ENCODE assay signal across 10 mouse cellular contexts in genomic region chr15:101092121-101092828, GRCm38 (mm10). TPM values are rescaled to one million over a fixed set of nuclear protein-coding genes. Genes with fewer than 3 reads are reported as not detected.
DNase-seq lines count a peak whose midpoint lies in the region; ATAC-seq lines count a peak whose summit lies in the region.
"Had no signal": no experiment of that assay in that cellular context is flagged by ENCODE, and none has a peak within 500 bp of the region (broad histone marks: within the 10 kb centered on the region; RNA-seq: fewer than 3 reads in every experiment).

No protein-coding gene starts in this region.

- H3K9me3 ChIP-seq in intestine, embryonic 14.5 days (ENCODE audit: control insufficient read depth, low read length), result no peaks in the 10 kb centered on the region
- no peaks in the 10 kb centered on the region for H3K9me3 ChIP-seq in intestine, embryonic 16.5 days (ENCODE audit: control insufficient read depth, low read length)
- H3K9me3 ChIP-seq in forebrain, embryonic 12.5 days, result no peaks in the 10 kb centered on the region
- H3K9me3 ChIP-seq in neural tube, embryonic 15.5 days (replicated peaks), result no peaks in the 10 kb centered on the region

- no peak overlapping the region for H3K9ac ChIP-seq in intestine, embryonic 14.5 days (ENCODE audit: low read length)
- no peak overlapping the region for H3K9ac ChIP-seq in intestine, embryonic 16.5 days (ENCODE audit: low read depth, low read length)
- 0 out of 2 replicates have a peak overlapping the region, but pooled peaks have one; percentile 29 for H3K9ac ChIP-seq in forebrain, embryonic 12.5 days
- H3K9ac ChIP-seq in neural tube, embryonic 15.5 days (replicated peaks), result no peak overlapping the region

- no peak for ATAC-seq in intestine, embryonic 14.5 days (replicated peaks; ENCODE audit: low FRiP score, low TSS enrichment, low read depth)
- ATAC-seq in intestine, embryonic 16.5 days, result no peak
- ATAC-seq in forebrain, embryonic 12.5 days (ENCODE audit: low FRiP score), result peak; percentile 60
- peak; percentile 21; the same call in 1 of the 2 replicates for ATAC-seq in neural tube, embryonic 15.5 days (ENCODE audit: low FRiP score)

- no peaks in the 10 kb centered on the region for H3K27me3 ChIP-seq in intestine, embryonic 14.5 days (replicated peaks; ENCODE audit: control insufficient read depth, insufficient read depth, low read length)
- H3K27me3 ChIP-seq in intestine, embryonic 16.5 days (replicated peaks; ENCODE audit: control insufficient read depth, insufficient read depth, low read length), result no peaks in the 10 kb centered on the region
- peaks cover 37% of the 10 kb centered on the region for H3K27me3 ChIP-seq in forebrain, embryonic 12.5 days
- no peaks in the 10 kb centered on the region for H3K27me3 ChIP-seq in neural tube, embryonic 15.5 days (replicated peaks)

- WGBS in intestine, embryonic 14.5 days, result 40% methylated on average over 14 of the region's 14 CpGs
- WGBS in intestine, embryonic 16.5 days, result 49% methylated on average over 14 of the region's 14 CpGs
- 20% methylated on average over 14 of the region's 14 CpGs for WGBS in forebrain, embryonic 12.5 days
- 21% methylated on average over 14 of the region's 14 CpGs for WGBS in neural tube, embryonic 15.5 days

- H3K4me3 ChIP-seq in intestine, embryonic 14.5 days (ENCODE audit: low read depth, low read length), result no peak overlapping the region
- no peak overlapping the region for H3K4me3 ChIP-seq in intestine, embryonic 16.5 days (ENCODE audit: low read length)
- no peak overlapping the region; the same call in 1 of the 2 replicates for H3K4me3 ChIP-seq in forebrain, embryonic 12.5 days (replicated peaks)
- H3K4me3 ChIP-seq in neural tube, embryonic 15.5 days (replicated peaks), result no peak overlapping the region

- H3K36me3 ChIP-seq in intestine, embryonic 14.5 days (ENCODE audit: control insufficient read depth, insufficient read depth, low read length), result no peaks in the 10 kb centered on the region
- no peaks in the 10 kb centered on the region for H3K36me3 ChIP-seq in intestine, embryonic 16.5 days (ENCODE audit: control insufficient read depth, insufficient read depth, low read length)
- no peaks in the 10 kb centered on the region for H3K36me3 ChIP-seq in forebrain, embryonic 12.5 days (replicated peaks)
- H3K36me3 ChIP-seq in neural tube, embryonic 15.5 days, result no peaks in the 10 kb centered on the region

- peak overlapping the region; percentile 17; the same call in 1 of the 2 replicates for H3K27ac ChIP-seq in intestine, embryonic 14.5 days (ENCODE audit: low read depth)
- H3K27ac ChIP-seq in intestine, embryonic 16.5 days (ENCODE audit: low read length), result no peak overlapping the region
- H3K27ac ChIP-seq in forebrain, embryonic 12.5 days, result peak overlapping the region; percentile 66
- peak overlapping the region; percentile 57 for H3K27ac ChIP-seq in neural tube, embryonic 15.5 days (replicated peaks)

- intact Hi-C loops in gastrocnemius, postnatal 14 days (cut with DNase I; ENCODE audit: low total_unique reads), result no loop called here

- peak overlapping the region; percentile 16; the same call in 1 of the 2 replicates for H3K4me2 ChIP-seq in intestine, embryonic 14.5 days (ENCODE audit: low read length)
- H3K4me2 ChIP-seq in intestine, embryonic 16.5 days (ENCODE audit: low read depth, low read length), result no peak overlapping the region
- peak overlapping the region; percentile 38 for H3K4me2 ChIP-seq in forebrain, embryonic 12.5 days
- peak overlapping the region; percentile 29 for H3K4me2 ChIP-seq in neural tube, embryonic 15.5 days

- DNase-seq in intestine, embryonic 14.5 days (ENCODE audit: low spot score), result no peak
- DNase-seq in kidney, postnatal 14 days, result peak; percentile 33
- no peak for DNase-seq in right cerebral cortex, postnatal 25 days
- no peak for DNase-seq in gastrocnemius, postnatal 14 days
- no peak for DNase-seq in spleen, postnatal 14 days (ENCODE audit: low spot score in 2 of 2)

- H3K4me1 ChIP-seq in intestine, embryonic 14.5 days (replicated peaks; ENCODE audit: control insufficient read depth, insufficient read depth, low read length), result peaks cover 4% of the 10 kb centered on the region; the same call in 1 of the 2 replicates
- peaks cover 11% of the 10 kb centered on the region; the same call in 1 of the 2 replicates for H3K4me1 ChIP-seq in intestine, embryonic 16.5 days (ENCODE audit: control insufficient read depth, insufficient read depth, low read length)
- peaks cover 37% of the 10 kb centered on the region for H3K4me1 ChIP-seq in forebrain, embryonic 12.5 days
- H3K4me1 ChIP-seq in neural tube, embryonic 15.5 days, result peaks cover 21% of the 10 kb centered on the region

RNA-seq across cellular contexts. Expression of gene Fignl2, which starts 13.9 kb away (rescaled TPM):
- polyA plus RNA-seq in intestine, embryonic 14.5 days (2014; fragmentation: Nextera tagmentation; extraction: Ambion mirVana), result 0.43 and 0.55 TPM in 2 replicates
- 0.12 TPM in 2 replicates for polyA plus RNA-seq in intestine, embryonic 16.5 days (2015; fragmentation: Nextera tagmentation; extraction: Ambion mirVana)
- 0.21 and 0.22 TPM in 2 replicates for polyA plus RNA-seq in forebrain, embryonic 12.5 days (2016; fragmentation: Nextera tagmentation; extraction: Ambion mirVana)
- 0.20 and 0.22 TPM in 2 replicates for polyA plus RNA-seq in neural tube, embryonic 15.5 days (2015; fragmentation: Nextera tagmentation; extraction: Ambion mirVana)
- 1 to 10 TPM; 1.3 to 1.4 TPM for total RNA-seq in gastrocnemius, postnatal 14 days (2021)

RNA-seq across cellular contexts. Expression of gene Ankrd33, which starts 23.3 kb away (rescaled TPM):
- polyA plus RNA-seq in intestine, embryonic 14.5 days (2014; fragmentation: Nextera tagmentation; extraction: Ambion mirVana), result not detected in 2 replicates
- not detected in 2 replicates for polyA plus RNA-seq in intestine, embryonic 16.5 days (2015; fragmentation: Nextera tagmentation; extraction: Ambion mirVana)
- not detected in 2 replicates for polyA plus RNA-seq in forebrain, embryonic 12.5 days (2016; fragmentation: Nextera tagmentation; extraction: Ambion mirVana)
- polyA plus RNA-seq in neural tube, embryonic 15.5 days (2015; fragmentation: Nextera tagmentation; extraction: Ambion mirVana), result not detected in 2 replicates
- not detected for total RNA-seq in gastrocnemius, postnatal 14 days (2021)
- polyA plus RNA-seq: heart, postnatal 0 days; stomach, embryonic 16.5 days had no signal

RNA-seq across cellular contexts. Expression of gene Acvrl1, which starts 36.0 kb away (rescaled TPM):
- polyA plus RNA-seq in intestine, embryonic 14.5 days (2014; fragmentation: Nextera tagmentation; extraction: Ambion mirVana), result 16.5 and 16.6 TPM in 2 replicates
- 31.2 and 31.9 TPM in 2 replicates for polyA plus RNA-seq in intestine, embryonic 16.5 days (2015; fragmentation: Nextera tagmentation; extraction: Ambion mirVana)
- polyA plus RNA-seq in forebrain, embryonic 12.5 days (2016; fragmentation: Nextera tagmentation; extraction: Ambion mirVana), result 6.4 and 6.5 TPM in 2 replicates
- polyA plus RNA-seq in neural tube, embryonic 15.5 days (2015; fragmentation: Nextera tagmentation; extraction: Ambion mirVana), result 9.5 and 12.6 TPM in 2 replicates
- 10 to 100 TPM; 12.9 to 15.0 TPM for total RNA-seq in gastrocnemius, postnatal 14 days (2021)

RNA-seq across cellular contexts. Expression of gene Gm47841, which starts 45.1 kb away (rescaled TPM):
- not detected in 2 replicates for polyA plus RNA-seq in intestine, embryonic 14.5 days (2014; fragmentation: Nextera tagmentation; extraction: Ambion mirVana)
- not detected in 2 replicates for polyA plus RNA-seq in intestine, embryonic 16.5 days (2015; fragmentation: Nextera tagmentation; extraction: Ambion mirVana)
- polyA plus RNA-seq in forebrain, embryonic 12.5 days (2016; fragmentation: Nextera tagmentation; extraction: Ambion mirVana), result not detected in 2 replicates
- 0.14 TPM in 1 of 2 replicates, not detected in the other for polyA plus RNA-seq in neural tube, embryonic 15.5 days (2015; fragmentation: Nextera tagmentation; extraction: Ambion mirVana)
- not detected for total RNA-seq in gastrocnemius, postnatal 14 days (2021)
- polyA plus RNA-seq: heart, postnatal 0 days; stomach, embryonic 16.5 days had no signal

Comparison
In these comparisons a context has a peak if more than half of its experiments do, and no peak if none do; other contexts are left out.
1. ATAC-seq: peak in forebrain, embryonic 12.5 days (single experiment) and neural tube, embryonic 15.5 days (single experiment); none in intestine, embryonic 14.5 days (single experiment) and intestine, embryonic 16.5 days (single experiment).